Mouse (Mus musculus): ENCODE results near the gene Tnfsf12. TPM values are rescaled to one million over a fixed set of nuclear protein-coding genes. Genes with fewer than 3 reads are reported as not detected.

The Tnfsf12 gene
- polyA plus RNA-seq, 1 experiment from 2014 or later, result 8.8 TPM

DNA sequence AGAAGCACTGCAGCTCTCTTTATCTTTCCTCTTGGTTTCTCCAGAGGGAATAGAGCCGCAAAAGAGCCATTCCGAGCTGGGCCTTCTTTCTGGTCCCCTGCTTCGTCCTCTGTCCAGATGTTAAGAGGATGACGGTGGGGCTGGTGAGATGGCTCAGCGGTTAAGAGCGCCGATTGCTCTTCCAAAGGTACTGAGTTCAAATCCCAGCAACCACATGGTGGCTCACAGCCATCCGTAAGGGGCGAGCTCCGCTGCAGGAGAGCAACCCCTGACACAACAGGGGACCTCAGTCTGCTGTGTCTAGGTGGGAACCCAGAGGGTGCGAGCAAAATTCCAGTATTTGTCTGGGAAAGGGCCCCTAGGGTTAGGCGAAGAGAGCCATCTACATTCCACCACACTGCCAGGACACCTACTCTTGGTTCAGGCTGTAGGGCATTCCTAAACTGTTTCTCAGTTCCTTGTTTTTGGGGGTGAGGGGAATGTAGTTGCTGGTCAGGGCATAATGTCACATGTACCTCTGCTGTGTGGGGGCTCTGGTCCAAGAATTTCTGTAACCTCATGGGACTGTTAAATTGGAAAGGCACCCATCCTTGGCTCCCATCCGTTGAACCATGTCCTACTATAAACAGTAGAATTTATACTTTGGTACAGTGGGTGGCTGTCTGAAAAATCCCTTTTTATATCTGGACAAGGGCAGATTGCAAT is 32.5 kb downstream of the Tnfsf12 start:
- ATAC-seq (ENCODE audit: insufficient read depth, low FRiP score), result no peak
- Histone ChIP-seq H3K4me2 (ENCODE audit: low read depth, low read length) (peak overlapping the region; percentile 70), H3K27ac (ENCODE audit: low read length) (peak overlapping the region; percentile 94), H3K36me3 (ENCODE audit: control insufficient read depth, insufficient read depth, low read length) (peaks cover 20% of the 10 kb centered on the region), H3K9me3 (replicated peaks; ENCODE audit: control insufficient read depth, low read length) (no peaks in the 10 kb centered on the region), H3K4me1 (ENCODE audit: control insufficient read depth, insufficient read depth, low read length) (peaks cover 12% of the 10 kb centered on the region), H3K4me3 (replicated peaks; ENCODE audit: low read length) (peak overlapping the region; percentile 69), H3K9ac (ENCODE audit: low read length) (peak overlapping the region; percentile 82), H3K27me3 (ENCODE audit: control insufficient read depth, insufficient read depth, low read length) (no peaks in the 10 kb centered on the region)
- WGBS, result 64% methylated on average over 13 of the region's 13 CpGs

DNA sequence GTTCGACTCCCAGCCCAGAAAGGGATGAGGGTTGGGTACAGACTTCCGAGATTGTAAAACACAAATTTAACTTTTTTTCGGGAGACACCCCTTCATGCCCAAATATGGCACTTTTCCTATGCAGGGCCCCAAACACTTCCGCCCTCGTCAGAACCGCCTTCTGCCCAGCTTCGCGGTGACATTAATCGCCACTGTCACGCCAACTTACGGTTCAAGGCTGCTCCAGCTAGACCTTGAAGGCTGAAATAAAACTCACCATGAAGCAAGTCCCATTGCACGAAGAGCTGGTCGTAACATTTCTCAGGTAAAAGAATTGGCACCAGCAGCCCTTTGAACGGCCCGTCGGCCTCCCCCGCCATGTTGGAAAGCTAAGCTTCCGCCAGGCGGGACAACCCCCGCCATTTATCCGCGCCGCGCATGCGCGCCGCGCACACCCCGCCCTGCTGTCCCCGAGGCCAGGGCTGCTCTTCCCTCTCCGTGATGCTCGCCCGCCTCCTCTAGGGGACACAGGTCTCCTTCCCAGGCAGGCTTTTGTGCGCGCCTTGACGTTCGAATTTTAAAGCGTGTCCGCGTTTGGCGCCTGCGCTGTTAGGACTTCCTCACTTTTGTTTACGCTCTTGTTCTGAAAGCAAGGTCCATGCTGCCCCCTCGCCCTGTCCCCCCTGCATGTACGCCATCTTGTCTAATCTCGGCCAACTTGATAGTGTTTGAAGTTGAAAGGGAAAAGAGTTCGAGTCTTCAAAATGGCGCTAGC is 33.3 kb downstream of the Tnfsf12 start, which contains the start of gene Mpdu1:
Mpdu1 (minus strand) TSS at position 430 of the 754 bp plus-strand sequence.
- Histone ChIP-seq H3K4me2 (ENCODE audit: low read depth, low read length) (peak within 1 kb of the TSS; percentile 70), H3K9ac (ENCODE audit: low read length) (peak within 1 kb of the TSS; percentile 82), H3K4me3 (replicated peaks; ENCODE audit: low read length) (peak within 1 kb of the TSS; percentile 69), H3K36me3 (ENCODE audit: control insufficient read depth, insufficient read depth, low read length) (0 out of 2 replicates have a peak, but pooled peaks cover 20% of the 10 kb centered on the region), H3K27ac (ENCODE audit: low read length) (peak within 1 kb of the TSS; percentile 94), H3K9me3 (replicated peaks; ENCODE audit: control insufficient read depth, low read length) (no peaks in the 10 kb centered on the region), H3K27me3 (ENCODE audit: control insufficient read depth, insufficient read depth, low read length) (no peaks in the 10 kb centered on the region), H3K4me1 (ENCODE audit: control insufficient read depth, insufficient read depth, low read length) (peaks cover 18% of the 10 kb centered on the region)
- ATAC-seq (ENCODE audit: insufficient read depth, low FRiP score), result peak; percentile 95
- WGBS, result under 1% methylated on average over 48 of the region's 48 CpGs

DNA sequence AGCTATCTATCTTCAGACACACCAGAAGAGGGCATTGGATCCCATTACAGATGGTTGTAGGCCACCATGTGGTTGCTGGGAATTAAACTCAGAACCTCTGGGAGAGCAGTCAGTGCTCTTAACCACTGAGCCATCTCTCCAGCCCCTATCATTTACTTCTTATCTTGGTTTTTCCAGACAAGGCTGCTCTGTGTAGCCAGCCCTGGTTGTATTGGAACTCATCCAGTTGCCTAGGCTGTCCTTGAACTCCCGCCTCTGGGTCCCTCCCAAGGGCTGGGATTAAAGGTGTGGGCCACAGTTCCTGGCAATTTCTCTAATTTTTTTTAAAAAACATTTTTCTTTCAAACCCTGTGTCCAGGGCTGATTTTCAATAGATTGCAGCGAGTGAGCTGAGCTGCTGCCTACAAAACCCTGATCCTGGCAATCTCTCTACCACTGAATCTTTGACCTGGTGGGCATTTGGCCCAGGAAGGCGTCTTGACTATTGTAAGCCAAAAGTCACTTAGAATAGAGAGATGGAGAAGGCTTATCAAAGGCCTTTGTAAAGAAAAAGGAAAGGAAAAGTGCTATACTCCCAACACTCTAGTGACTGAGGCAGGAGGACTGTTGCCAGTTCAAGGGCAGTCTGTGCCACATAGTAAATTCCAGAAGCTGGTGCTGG is 34.3 kb downstream of the Tnfsf12 start:
- no peak for ATAC-seq (ENCODE audit: insufficient read depth, low FRiP score)
- peak overlapping the region; percentile 69 for H3K4me3 ChIP-seq (replicated peaks; ENCODE audit: low read length)
- H3K9me3 ChIP-seq (replicated peaks; ENCODE audit: control insufficient read depth, low read length), result no peaks in the 10 kb centered on the region
- no peaks in the 10 kb centered on the region for H3K27me3 ChIP-seq (ENCODE audit: control insufficient read depth, insufficient read depth, low read length)
- H3K9ac ChIP-seq (ENCODE audit: low read length), result peak overlapping the region; percentile 82
- H3K27ac ChIP-seq (ENCODE audit: low read length), result peak overlapping the region; percentile 94
- peaks cover 27% of the 10 kb centered on the region for H3K4me1 ChIP-seq (ENCODE audit: control insufficient read depth, insufficient read depth, low read length)
- 0 out of 2 replicates have a peak, but pooled peaks cover 16% of the 10 kb centered on the region for H3K36me3 ChIP-seq (ENCODE audit: control insufficient read depth, insufficient read depth, low read length)
- 67% methylated on average over 3 of the region's 3 CpGs for WGBS
- peak overlapping the region; percentile 70 for H3K4me2 ChIP-seq (ENCODE audit: low read depth, low read length)

DNA sequence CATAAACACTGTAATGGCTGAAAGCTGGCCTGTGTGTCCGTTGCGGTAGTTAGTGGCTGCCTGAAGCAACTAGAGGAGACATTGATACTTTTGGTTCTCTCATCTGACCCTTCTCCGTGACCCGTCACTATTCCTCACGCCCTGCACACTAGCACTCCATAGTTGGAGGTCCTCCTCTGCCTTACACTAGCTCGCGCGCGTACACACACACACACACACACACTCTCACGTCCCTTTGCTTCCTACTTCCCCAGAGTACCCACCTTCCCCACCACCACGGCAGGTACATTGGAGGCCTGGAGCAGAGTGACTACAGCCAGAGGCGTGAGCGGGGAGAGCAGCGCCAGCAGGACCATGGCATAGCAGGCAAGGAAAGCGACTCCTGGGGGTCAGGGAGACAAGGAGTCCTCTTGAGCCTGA is 38.2 kb downstream of the Tnfsf12 start:
- Histone ChIP-seq H3K4me2 (ENCODE audit: low read depth, low read length) (no peak overlapping the region), H3K9me3 (replicated peaks; ENCODE audit: control insufficient read depth, low read length) (no peaks in the 10 kb centered on the region), H3K36me3 (ENCODE audit: control insufficient read depth, insufficient read depth, low read length) (0 out of 2 replicates have a peak, but pooled peaks cover 9% of the 10 kb centered on the region), H3K9ac (ENCODE audit: low read length) (peak overlapping the region; percentile 24; the same call in 1 of the 2 replicates), H3K27ac (ENCODE audit: low read length) (0 out of 2 replicates have a peak overlapping the region, but pooled peaks have one; percentile 30), H3K4me1 (ENCODE audit: control insufficient read depth, insufficient read depth, low read length) (peaks cover 33% of the 10 kb centered on the region), H3K4me3 (replicated peaks; ENCODE audit: low read length) (no peak overlapping the region), H3K27me3 (ENCODE audit: control insufficient read depth, insufficient read depth, low read length) (no peaks in the 10 kb centered on the region)
- WGBS, result 81% methylated on average over 15 of the region's 15 CpGs
- ATAC-seq (ENCODE audit: insufficient read depth, low FRiP score), result no peak

DNA sequence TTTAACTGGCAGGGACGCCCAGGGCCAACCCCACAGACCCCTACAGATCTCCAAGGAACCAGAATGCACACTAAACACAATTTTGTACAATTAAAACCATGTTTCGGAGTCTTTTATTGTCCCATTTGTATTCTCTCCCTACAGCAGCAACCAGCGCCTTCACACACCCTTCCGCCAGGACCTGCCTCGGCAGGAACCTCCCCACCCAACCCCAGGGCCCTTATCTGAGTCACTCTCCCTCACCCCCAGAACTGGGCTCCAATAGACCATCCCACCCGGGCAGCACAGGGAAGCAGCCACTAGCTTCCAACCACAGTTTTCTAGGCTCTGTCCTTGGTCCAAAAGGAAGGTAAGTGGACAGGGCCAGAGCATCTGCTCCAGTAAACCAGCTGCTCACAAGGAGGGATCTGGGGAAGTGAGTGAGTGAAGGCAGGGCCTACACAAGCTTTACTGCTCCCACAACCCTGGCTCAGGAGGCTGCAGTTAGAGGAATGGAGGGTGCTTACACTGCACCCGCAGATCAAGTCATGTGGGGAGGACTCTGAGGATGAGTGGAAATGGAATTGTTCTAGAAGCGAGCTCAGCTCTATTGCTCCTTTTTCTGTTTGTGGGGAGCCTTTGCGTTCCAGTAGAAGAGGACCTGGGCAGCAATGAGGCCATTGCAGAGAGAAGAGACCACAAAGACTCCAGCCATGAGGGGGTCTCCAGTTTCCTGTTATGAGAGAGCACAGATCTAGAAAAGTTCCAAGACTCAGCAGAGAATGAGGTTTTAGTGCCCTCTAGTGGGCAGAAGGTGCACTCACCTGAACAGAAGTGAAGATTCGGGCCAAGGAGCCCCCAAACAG is 38.8 kb downstream of the Tnfsf12 start:
- Histone ChIP-seq H3K27me3 (ENCODE audit: control insufficient read depth, insufficient read depth, low read length) (no peaks in the 10 kb centered on the region), H3K9me3 (replicated peaks; ENCODE audit: control insufficient read depth, low read length) (no peaks in the 10 kb centered on the region), H3K27ac (ENCODE audit: low read length) (peak overlapping the region; percentile 94), H3K4me2 (ENCODE audit: low read depth, low read length) (peak overlapping the region; percentile 47), H3K9ac (ENCODE audit: low read length) (peak overlapping the region; percentile 65), H3K4me1 (ENCODE audit: control insufficient read depth, insufficient read depth, low read length) (peaks cover 33% of the 10 kb centered on the region), H3K4me3 (replicated peaks; ENCODE audit: low read length) (peak overlapping the region; percentile 26; the same call in 1 of the 2 replicates), H3K36me3 (ENCODE audit: control insufficient read depth, insufficient read depth, low read length) (0 out of 2 replicates have a peak, but pooled peaks cover 9% of the 10 kb centered on the region)
- ATAC-seq (ENCODE audit: insufficient read depth, low FRiP score), result peak; percentile 76
- 61% methylated on average over 10 of the region's 10 CpGs for WGBS

DNA sequence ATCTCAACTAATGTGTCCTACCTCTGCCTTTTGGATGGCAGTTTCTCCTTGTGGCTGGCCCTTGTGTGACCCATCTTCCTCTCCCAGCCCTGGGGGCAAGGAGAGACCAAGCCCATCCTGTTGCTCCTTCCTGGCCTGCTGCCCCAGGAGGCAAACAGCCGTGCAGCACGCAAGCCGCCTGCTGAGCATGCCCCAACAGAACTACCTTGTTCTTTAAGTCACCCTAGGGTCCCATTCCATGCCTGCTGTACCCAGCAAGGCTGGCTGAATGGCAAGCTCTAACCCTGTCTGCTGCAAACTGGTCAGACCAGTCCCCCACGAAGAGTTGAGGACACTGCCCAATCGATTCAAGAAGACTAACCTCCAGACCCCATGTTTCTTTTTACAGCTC is 39.6 kb downstream of the Tnfsf12 start:
- Histone ChIP-seq H3K36me3 (ENCODE audit: control insufficient read depth, insufficient read depth, low read length) (0 out of 2 replicates have a peak, but pooled peaks cover 9% of the 10 kb centered on the region), H3K4me3 (replicated peaks; ENCODE audit: low read length) (peak overlapping the region; percentile 26)

DNA sequence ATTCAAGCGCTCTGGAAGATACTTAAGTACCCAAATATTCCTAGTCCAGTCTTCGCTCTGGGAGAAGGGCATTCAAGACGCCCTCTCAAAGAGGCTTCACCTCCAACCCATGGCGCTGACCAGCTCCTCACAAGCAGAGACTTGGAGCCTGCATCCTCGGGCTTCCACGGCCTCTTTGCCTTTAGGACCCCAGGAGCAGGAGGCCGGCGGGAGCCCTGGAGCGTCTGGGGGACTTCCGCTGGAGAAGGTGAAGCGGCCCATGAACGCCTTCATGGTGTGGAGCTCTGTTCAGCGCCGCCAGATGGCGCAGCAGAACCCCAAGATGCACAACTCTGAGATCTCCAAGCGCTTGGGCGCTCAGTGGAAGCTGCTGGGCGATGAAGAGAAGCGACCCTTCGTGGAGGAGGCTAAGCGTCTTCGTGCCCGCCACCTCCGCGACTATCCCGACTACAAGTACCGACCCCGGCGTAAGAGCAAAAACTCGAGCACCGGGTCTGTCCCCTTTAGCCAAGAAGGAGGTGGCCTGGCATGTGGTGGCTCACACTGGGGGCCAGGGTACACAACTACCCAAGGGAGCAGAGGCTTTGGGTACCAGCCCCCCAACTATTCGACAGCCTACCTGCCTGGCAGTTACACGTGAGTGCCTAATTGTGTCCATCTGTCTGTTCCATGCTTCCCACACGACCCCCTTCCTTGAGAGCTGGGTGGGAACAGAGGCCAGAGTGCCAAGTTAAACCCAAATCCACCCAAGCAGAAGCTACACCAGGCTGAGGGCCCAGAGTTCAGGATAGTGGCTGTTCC is 40.2 kb downstream of the Tnfsf12 start, which contains the start of gene Sox15:
Sox15 (plus strand) TSS at position 51 of the 801 bp plus-strand sequence.
- WGBS, result 29% methylated on average over 34 of the region's 34 CpGs
- peak within 1 kb of the TSS; percentile 26 for H3K4me3 ChIP-seq (replicated peaks; ENCODE audit: low read length)

More for the DNA sequence above, 39.6 kb downstream of the Tnfsf12 start:
- H3K9ac ChIP-seq (ENCODE audit: low read length), result peak overlapping the region; percentile 65
- peak overlapping the region; percentile 94 for H3K27ac ChIP-seq (ENCODE audit: low read length)
- peak overlapping the region; percentile 47 for H3K4me2 ChIP-seq (ENCODE audit: low read depth, low read length)
- no peaks in the 10 kb centered on the region for H3K9me3 ChIP-seq (replicated peaks; ENCODE audit: control insufficient read depth, low read length)
- 65% methylated on average over 5 of the region's 5 CpGs for WGBS
- ATAC-seq (ENCODE audit: insufficient read depth, low FRiP score), result peak; percentile 31; the same call in 1 of the 2 replicates
- no peaks in the 10 kb centered on the region for H3K27me3 ChIP-seq (ENCODE audit: control insufficient read depth, insufficient read depth, low read length)
- H3K4me1 ChIP-seq (ENCODE audit: control insufficient read depth, insufficient read depth, low read length), result peaks cover 28% of the 10 kb centered on the region

More for the DNA sequence above, 40.2 kb downstream of the Tnfsf12 start, which contains the start of gene Sox15:
- Histone ChIP-seq H3K4me1 (ENCODE audit: control insufficient read depth, insufficient read depth, low read length) (peaks cover 27% of the 10 kb centered on the region), H3K9ac (ENCODE audit: low read length) (peak within 1 kb of the TSS; percentile 65), H3K4me2 (ENCODE audit: low read depth, low read length) (peak within 1 kb of the TSS; percentile 47), H3K36me3 (ENCODE audit: control insufficient read depth, insufficient read depth, low read length) (peaks cover 13% of the 10 kb centered on the region; the same call in 1 of the 2 replicates), H3K27me3 (ENCODE audit: control insufficient read depth, insufficient read depth, low read length) (no peaks in the 10 kb centered on the region), H3K27ac (ENCODE audit: low read length) (peak within 1 kb of the TSS; percentile 94), H3K9me3 (replicated peaks; ENCODE audit: control insufficient read depth, low read length) (no peaks in the 10 kb centered on the region)
- peak; percentile 62 for ATAC-seq (ENCODE audit: insufficient read depth, low FRiP score)
